Mouse (Mus musculus) embryonic facial prominence, embryonic 13.5 days (tissue): Measurements from ENCODE around the gene 4930522H14Rik. TPM values are rescaled to one million over a fixed set of nuclear protein-coding genes. Genes with fewer than 3 reads are reported as not detected.

Experiments
- ATAC-seq: fragments of 200-750 bp; cut with Nextera tagmentation; 2 replicates; pipeline ENCODE4 v1.8.0; 2017; ENCODE audit warnings: low read depth; ENCODE audit not compliant: insufficient number of reproducible peaks, insufficient read depth, low FRiP score, low TSS enrichment
- H3K27ac ChIP-seq: fragments of 300-500 bp; sonication (generic); 2 replicates; pipeline ENCODE4 v1.5.1; 2015; ENCODE audit warnings: moderate library complexity, mild to moderate bottlenecking, inconsistent platforms
- H3K27me3 ChIP-seq: fragments of 300-500 bp; sonication (generic); 2 replicates; pipeline ENCODE4 v1.6.1; 2015; ENCODE audit warnings: mild to moderate bottlenecking, inconsistent platforms
- H3K36me3 ChIP-seq: fragments of 300-500 bp; sonication (generic); 2 replicates; pipeline ENCODE4 v1.6.1; 2015; ENCODE audit warnings: mild to moderate bottlenecking, inconsistent platforms
- H3K4me1 ChIP-seq: fragments of 300-500 bp; sonication (generic); 2 replicates; pipeline ENCODE4 v1.6.1; 2015; ENCODE audit warnings: inconsistent platforms
- H3K4me2 ChIP-seq: fragments of 300-500 bp; sonication (generic); 2 replicates; pipeline ENCODE4 v1.6.1; 2015; ENCODE audit warnings: moderate library complexity, mild to moderate bottlenecking, inconsistent platforms
- H3K4me3 ChIP-seq: fragments of 300-500 bp; sonication (generic); 2 replicates; pipeline ENCODE4 v1.5.1; 2015; ENCODE audit warnings: mild to moderate bottlenecking, inconsistent platforms
- H3K9ac ChIP-seq: fragments of 300-500 bp; sonication (generic); 2 replicates; pipeline ENCODE4 v1.6.1; 2015; ENCODE audit warnings: mild to moderate bottlenecking, inconsistent platforms
- H3K9me3 ChIP-seq: fragments of 300-500 bp; sonication (generic); 2 replicates; pipeline ENCODE4 v1.6.1; 2016; ENCODE audit warnings: inconsistent platforms
- WGBS: fragments of 180-500 bp; shearing (Covaris S2); methylation state at CpG from one replicate; pipeline ENCODE4 v1.1.7; 2015; ENCODE audit warnings: mixed read lengths; 5-methylcytosine and 5-hydroxymethylcytosine counted together
- polyA plus RNA-seq: library from polyadenylated mRNA; unstranded; fragments of >200 nt; fragmentation: Nextera tagmentation; extraction: Ambion mirVana; gene quantifications from 2 replicates; pipeline ENCODE4 v1.2.1, GENCODE M21; 2015

4930522H14Rik gene
- not detected in 2 replicates for polyA plus RNA-seq

DNA sequence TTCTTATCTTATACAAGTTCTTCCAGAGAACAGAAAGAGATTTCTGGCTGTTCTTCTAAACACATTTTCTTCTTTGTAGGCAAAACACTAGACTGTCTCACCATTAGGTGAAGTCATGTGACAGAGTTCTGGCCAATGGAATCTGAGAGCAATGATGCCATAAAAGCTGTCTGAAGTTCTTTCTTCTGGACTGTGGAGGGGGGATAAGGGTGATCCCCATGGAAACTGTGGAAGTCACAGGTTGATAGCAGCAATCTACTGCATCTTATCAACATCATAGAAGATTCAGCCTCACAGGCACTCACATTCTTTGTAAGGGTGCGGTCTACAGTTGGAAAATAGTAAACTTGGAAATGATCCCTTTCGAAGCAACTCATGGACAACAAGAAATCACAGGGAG is at the start of gene 4930522H14Rik:
Gene 4930522H14Rik (minus strand): TSS at position 187 of the 400 bp plus-strand sequence.
- Histone ChIP-seq H3K27me3 (no peaks in the 10 kb centered on the region), H3K4me3 (no peak within 1 kb of the TSS), H3K4me1 (no peaks in the 10 kb centered on the region), H3K4me2 (no peak within 1 kb of the TSS), H3K36me3 (no peaks in the 10 kb centered on the region), H3K9ac (no peak within 1 kb of the TSS), H3K9me3 (no peaks in the 10 kb centered on the region), H3K27ac (no peak within 1 kb of the TSS)
- ATAC-seq = no peak
- WGBS = 96% methylated on average over 2 of the region's 2 CpGs

DNA sequence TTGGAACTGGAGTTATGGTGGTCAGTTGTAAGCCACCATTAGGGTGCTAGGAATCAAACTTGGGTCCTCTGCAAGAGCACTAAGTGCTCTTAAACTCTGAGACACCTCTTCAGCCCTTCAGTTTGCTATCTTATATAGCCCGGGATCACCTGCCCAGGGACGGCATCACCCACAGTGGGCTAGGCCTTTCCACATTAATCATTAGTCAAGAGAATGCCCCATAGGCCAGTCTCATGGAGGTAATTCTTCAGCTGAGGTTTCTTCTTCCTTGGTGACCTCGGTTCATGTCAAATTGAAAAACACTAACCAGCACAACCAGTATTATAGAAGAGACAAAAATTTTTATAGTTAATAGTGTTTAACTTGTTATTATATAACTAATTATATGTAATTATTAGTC is 47.3 kb upstream of the 4930522H14Rik start:
- Histone ChIP-seq H3K4me2 (no peak overlapping the region), H3K9ac (no peak overlapping the region), H3K27me3 (no peaks in the 10 kb centered on the region), H3K36me3 (no peaks in the 10 kb centered on the region), H3K4me1 (peaks cover 13% of the 10 kb centered on the region), H3K4me3 (no peak overlapping the region), H3K9me3 (no peaks in the 10 kb centered on the region), H3K27ac (no peak overlapping the region)
- ATAC-seq = no peak
- 87% methylated on average over 3 of the region's 3 CpGs for WGBS

DNA sequence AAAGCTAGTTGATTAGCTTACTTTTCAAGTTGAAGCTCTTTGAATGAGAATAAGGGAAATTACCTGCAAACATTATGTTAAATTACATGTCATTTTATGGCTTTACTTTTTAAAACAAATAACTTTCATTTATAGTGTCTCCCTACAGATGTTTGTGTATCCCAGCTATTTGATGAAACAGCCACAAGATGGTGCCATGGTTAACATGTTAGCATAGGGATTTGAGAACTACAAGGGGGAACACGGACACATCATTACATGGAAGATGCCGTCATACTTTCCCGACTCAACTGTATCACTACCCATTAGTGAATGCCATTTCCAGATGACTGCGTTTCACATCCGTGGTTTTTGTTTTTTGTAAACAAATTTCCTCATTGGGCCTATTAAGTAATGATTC is 45.8 kb upstream of the 4930522H14Rik start:
- H3K9me3 ChIP-seq = no peaks in the 10 kb centered on the region

DNA sequence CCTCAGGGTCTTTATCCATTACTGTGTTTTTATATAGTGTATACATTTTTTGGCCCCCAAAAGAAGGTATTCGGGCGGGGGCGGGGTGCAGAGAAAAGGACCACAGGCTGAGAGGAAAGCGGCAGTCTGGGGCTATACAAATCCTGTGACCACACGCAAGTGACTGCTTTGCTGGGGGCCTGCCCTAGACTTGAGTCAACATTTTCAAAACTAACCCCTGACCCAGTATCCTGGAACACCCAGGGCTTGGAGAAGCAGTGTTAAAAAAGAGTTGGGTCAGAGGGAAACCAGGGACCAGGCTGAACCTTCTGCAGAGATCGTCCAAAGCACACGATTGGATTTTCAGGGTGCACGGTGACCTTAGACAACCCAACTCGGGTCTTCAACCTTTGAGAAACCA is 43.7 kb upstream of the 4930522H14Rik start:
- WGBS = 75% methylated on average over 9 of the region's 9 CpGs
- H3K27me3 ChIP-seq = no peaks in the 10 kb centered on the region
- no peaks in the 10 kb centered on the region for H3K36me3 ChIP-seq
- no peak overlapping the region for H3K27ac ChIP-seq
- no peak overlapping the region for H3K4me2 ChIP-seq
- no peak overlapping the region for H3K4me3 ChIP-seq
- peaks cover 5% of the 10 kb centered on the region; the same call in 1 of the 2 replicates for H3K4me1 ChIP-seq
- H3K9ac ChIP-seq = no peak overlapping the region
- H3K9me3 ChIP-seq = no peaks in the 10 kb centered on the region
- no peak for ATAC-seq

More for the DNA sequence above, 45.8 kb upstream of the 4930522H14Rik start:
- Histone ChIP-seq H3K27ac (no peak overlapping the region), H3K4me3 (no peak overlapping the region), H3K4me1 (peaks cover 5% of the 10 kb centered on the region; the same call in 1 of the 2 replicates), H3K4me2 (no peak overlapping the region), H3K9ac (no peak overlapping the region), H3K27me3 (no peaks in the 10 kb centered on the region), H3K36me3 (no peaks in the 10 kb centered on the region)
- ATAC-seq = no peak
- 66% methylated on average over 5 of the region's 5 CpGs for WGBS

DNA sequence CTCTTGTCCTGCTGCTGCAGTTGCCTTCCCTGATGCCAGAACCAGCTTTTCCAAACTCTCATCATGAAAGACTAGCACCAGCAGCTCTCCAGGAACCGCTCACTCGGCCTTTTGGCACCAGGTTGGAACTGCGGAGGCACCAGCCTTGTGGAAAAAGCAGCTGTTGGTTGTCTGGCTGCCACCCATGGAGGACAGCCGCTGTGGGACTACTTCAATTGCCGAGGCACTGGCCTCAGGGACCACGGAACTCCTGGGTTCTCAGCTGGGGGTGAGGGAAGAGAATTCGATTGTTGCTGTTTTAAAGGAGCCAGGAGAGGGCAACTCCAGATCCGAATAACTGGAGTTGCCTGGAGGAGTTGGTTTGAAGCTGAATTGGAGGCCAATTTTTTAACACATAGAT is 43.2 kb upstream of the 4930522H14Rik start:
- ATAC-seq = no peak
- H3K4me3 ChIP-seq = no peak overlapping the region

DNA sequence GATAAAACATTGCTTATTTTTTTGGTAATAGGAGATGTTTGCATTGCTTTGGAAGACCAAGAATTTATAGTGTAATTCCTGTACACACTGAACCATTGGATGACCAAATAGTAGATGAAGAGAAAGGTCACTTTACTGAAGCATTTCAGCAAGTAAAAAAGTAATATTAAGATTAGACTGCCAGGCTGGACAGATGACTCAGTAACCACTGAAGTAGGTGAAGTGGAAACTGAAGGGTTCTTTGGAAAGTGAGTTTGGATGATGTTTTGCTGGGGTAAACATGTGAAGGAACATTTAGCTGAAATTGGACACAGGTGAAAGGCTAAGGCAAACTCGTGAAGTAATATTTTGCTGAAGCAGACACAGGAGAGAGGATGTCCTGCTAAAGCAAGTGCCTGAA is 41.5 kb upstream of the 4930522H14Rik start:
- 75% methylated on average over 1 of the region's 1 CpGs for WGBS
- H3K27me3 ChIP-seq = no peaks in the 10 kb centered on the region
- no peak overlapping the region for H3K9ac ChIP-seq
- no peak overlapping the region for H3K4me3 ChIP-seq
- no peak for ATAC-seq
- H3K4me2 ChIP-seq = no peak overlapping the region
- H3K27ac ChIP-seq = no peak overlapping the region
- no peaks in the 10 kb centered on the region for H3K36me3 ChIP-seq
- peaks cover 16% of the 10 kb centered on the region for H3K4me1 ChIP-seq
- H3K9me3 ChIP-seq = no peaks in the 10 kb centered on the region

More for the DNA sequence above, 43.2 kb upstream of the 4930522H14Rik start:
- H3K27ac ChIP-seq = no peak overlapping the region
- H3K36me3 ChIP-seq = no peaks in the 10 kb centered on the region
- WGBS = 32% methylated on average over 8 of the region's 8 CpGs
- no peaks in the 10 kb centered on the region for H3K27me3 ChIP-seq
- H3K9me3 ChIP-seq = no peaks in the 10 kb centered on the region
- 0 out of 2 replicates have a peak overlapping the region, but pooled peaks have one; percentile 21 for H3K9ac ChIP-seq
- H3K4me1 ChIP-seq = peaks cover 7% of the 10 kb centered on the region
- no peak overlapping the region for H3K4me2 ChIP-seq

DNA sequence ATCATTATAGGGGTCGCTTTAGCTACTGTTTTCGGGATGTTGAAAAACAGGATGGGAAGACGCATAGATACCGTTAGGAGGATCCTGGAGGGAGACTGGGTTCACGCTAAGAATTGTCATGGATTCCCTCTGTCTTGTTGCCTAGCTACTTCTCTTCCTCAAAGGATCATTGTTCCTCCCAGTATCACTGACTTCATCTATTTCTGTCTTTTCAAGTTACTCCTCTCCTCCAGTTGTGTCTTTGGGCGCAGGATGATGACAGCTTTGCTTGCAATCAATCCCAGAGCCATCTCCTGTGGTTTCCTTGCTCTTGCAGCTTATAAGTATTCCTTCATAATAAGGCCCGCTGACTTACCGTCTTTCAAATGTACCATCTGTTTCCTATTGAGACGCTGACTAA is 38.3 kb upstream of the 4930522H14Rik start:
- peak overlapping the region; percentile 44 for H3K4me2 ChIP-seq
- no peak for ATAC-seq

DNA sequence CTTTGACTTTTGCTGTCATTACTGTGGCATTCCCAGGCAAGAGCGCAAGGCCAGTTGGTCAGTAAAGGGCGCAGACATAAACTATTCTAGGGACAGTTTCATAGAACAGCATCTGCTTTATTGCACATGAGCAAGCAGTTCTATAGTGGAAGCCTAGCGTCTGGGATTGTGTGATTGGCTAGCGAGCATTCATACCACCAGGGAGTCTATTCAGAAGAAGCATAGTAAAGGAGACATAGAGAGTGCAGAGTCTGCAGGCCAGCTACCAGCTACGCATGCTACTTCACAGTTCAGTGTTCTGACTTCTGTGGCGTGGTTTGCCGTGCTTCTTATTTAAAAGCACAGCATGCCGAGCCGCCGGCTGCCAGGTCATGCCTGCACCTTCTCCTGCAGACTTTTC is 37.9 kb upstream of the 4930522H14Rik start:
- WGBS = 58% methylated on average over 10 of the region's 10 CpGs
- H3K9ac ChIP-seq = no peak overlapping the region
- no peak for ATAC-seq
- H3K4me1 ChIP-seq = peaks cover 19% of the 10 kb centered on the region
- H3K9me3 ChIP-seq = no peaks in the 10 kb centered on the region
- H3K36me3 ChIP-seq = no peaks in the 10 kb centered on the region
- 0 out of 2 replicates have a peak overlapping the region, but pooled peaks have one; percentile 6 for H3K4me3 ChIP-seq
- peak overlapping the region; percentile 44 for H3K4me2 ChIP-seq
- H3K27ac ChIP-seq = 0 out of 2 replicates have a peak overlapping the region, but pooled peaks have one; percentile 44
- no peaks in the 10 kb centered on the region for H3K27me3 ChIP-seq

More for the DNA sequence above, 38.3 kb upstream of the 4930522H14Rik start:
- H3K36me3 ChIP-seq = no peaks in the 10 kb centered on the region
- H3K27me3 ChIP-seq = no peaks in the 10 kb centered on the region
- 0 out of 2 replicates have a peak overlapping the region, but pooled peaks have one; percentile 6 for H3K4me3 ChIP-seq
- WGBS = 41% methylated on average over 9 of the region's 9 CpGs
- peaks cover 22% of the 10 kb centered on the region for H3K4me1 ChIP-seq
- H3K27ac ChIP-seq = peak overlapping the region; percentile 44; the same call in 1 of the 2 replicates
- no peaks in the 10 kb centered on the region for H3K9me3 ChIP-seq
- H3K9ac ChIP-seq = no peak overlapping the region

DNA sequence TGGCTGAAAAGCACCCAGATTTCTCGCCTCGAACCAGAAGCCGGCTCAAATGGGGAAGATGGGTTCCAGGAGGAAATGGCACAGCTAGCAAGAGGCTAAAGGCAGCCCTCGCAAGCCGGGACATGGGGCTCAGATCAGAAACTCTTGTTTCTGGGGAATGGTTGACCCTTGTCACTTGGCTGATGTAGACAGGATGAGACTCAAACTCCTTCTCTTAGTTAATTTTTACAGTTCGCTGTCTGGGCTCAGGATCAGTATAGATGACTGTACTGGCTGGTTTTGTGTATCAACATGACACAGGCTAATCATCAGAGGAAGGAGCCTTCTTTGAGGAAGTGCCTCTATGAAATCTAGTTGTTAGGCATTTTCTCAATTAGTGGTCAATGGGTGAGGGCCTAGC is 33.6 kb upstream of the 4930522H14Rik start:
- ATAC-seq = no peak
- WGBS = 93% methylated on average over 6 of the region's 6 CpGs
- Histone ChIP-seq H3K27me3 (no peaks in the 10 kb centered on the region), H3K36me3 (no peaks in the 10 kb centered on the region), H3K4me1 (peaks cover 19% of the 10 kb centered on the region), H3K4me2 (no peak overlapping the region), H3K27ac (no peak overlapping the region), H3K9ac (no peak overlapping the region), H3K4me3 (no peak overlapping the region), H3K9me3 (no peaks in the 10 kb centered on the region)

DNA sequence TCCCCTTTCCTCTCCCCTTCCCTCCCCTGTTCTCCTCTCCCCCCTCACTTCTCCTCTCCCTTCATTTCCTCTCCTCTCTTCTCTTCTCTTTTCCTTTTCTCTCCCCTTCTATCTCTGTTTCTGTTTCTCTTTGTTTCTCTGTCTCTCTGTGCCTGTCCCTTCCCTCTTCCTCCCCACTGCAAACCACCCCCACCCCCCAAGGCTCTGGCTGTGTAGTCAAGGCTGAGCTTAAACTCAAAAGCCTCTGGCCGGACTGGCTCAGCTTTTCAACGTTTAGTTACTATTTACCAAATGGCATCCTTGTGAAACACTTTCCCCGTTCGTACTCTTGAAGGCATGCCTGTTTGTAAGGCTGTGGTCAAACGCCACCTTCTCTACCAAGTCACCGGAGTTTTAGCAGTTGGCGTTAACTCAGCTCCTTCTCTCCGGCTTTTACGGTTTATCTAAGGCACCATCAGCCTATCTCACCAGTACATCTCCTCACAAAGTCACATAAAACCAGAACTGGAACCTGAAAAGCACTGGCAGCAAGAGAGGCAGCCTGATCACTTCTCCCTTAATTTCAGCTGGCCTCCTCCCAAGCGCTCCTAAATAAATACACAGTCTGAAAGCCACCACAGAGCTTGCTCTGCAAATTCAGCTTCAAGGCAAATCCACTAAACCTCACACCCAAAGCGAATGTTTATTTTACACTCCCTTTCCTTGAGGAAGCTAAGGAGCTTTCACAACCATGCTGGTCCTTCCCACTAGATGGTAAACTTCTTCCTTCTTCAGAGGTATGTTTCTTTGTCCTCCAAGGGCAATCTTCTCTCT is 19.4 kb upstream of the 4930522H14Rik start:
- no peak for ATAC-seq

DNA sequence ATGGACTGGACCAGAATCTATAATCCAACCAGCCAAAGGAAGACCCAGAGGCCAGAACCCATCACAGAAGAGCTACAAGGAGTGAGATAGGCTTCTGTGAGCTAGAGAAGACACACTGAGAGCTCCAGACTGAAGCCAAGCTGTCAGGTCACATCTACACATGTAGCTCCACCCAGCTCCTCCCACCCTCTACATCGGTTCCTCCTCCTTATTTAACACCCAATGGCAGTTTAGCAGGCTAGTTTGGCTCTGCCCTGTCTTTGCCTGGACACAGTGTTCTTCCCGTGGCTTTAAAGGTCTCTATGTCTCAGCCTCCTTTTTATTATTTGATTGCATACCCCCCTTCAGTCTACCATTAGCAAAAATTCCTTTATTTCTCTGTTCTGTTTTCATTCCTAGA is 16.2 kb upstream of the 4930522H14Rik start:
- H3K4me2 ChIP-seq = no peak overlapping the region
- H3K9me3 ChIP-seq = no peaks in the 10 kb centered on the region
- WGBS = 20% methylated on average over 2 of the region's 2 CpGs
- H3K4me1 ChIP-seq = peaks cover 7% of the 10 kb centered on the region
- H3K4me3 ChIP-seq = no peak overlapping the region
- no peak overlapping the region for H3K27ac ChIP-seq
- H3K36me3 ChIP-seq = no peaks in the 10 kb centered on the region
- no peak for ATAC-seq
- no peak overlapping the region for H3K9ac ChIP-seq
- no peaks in the 10 kb centered on the region for H3K27me3 ChIP-seq

More for the DNA sequence above, 19.4 kb upstream of the 4930522H14Rik start:
- Histone ChIP-seq H3K4me1 (peaks cover 7% of the 10 kb centered on the region), H3K9me3 (0 out of 2 replicates have a peak, but pooled peaks cover 5% of the 10 kb centered on the region), H3K4me2 (peak overlapping the region; percentile 50), H3K27ac (peak overlapping the region; percentile 79), H3K27me3 (no peaks in the 10 kb centered on the region), H3K4me3 (peak overlapping the region; percentile 21; the same call in 1 of the 2 replicates), H3K36me3 (no peaks in the 10 kb centered on the region), H3K9ac (0 out of 2 replicates have a peak overlapping the region, but pooled peaks have one; percentile 22)
- WGBS = 29% methylated on average over 11 of the region's 11 CpGs

DNA sequence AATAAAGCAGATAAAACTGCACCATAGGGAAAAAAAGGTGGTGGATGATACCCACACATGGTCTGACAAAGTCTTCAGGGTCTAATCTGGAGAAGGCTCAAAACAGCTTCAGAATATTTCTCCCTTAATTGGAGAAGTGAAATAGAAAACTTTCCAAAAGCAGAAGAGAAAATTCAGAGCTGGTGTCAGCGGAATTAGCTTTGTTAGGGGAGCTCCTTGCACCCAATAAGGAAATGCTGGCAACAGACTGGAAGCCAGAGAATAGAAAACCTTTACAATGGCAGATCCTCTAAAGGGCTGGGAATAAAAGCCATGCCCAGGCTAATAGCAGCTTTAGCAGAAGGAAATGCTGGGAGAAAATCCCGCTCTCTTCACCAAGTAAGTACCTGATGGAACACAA is 15.4 kb upstream of the 4930522H14Rik start:
- WGBS = 82% methylated on average over 2 of the region's 2 CpGs
- no peak overlapping the region for H3K27ac ChIP-seq
- H3K4me3 ChIP-seq = no peak overlapping the region
- no peak overlapping the region for H3K4me2 ChIP-seq
- ATAC-seq = no peak
- H3K9me3 ChIP-seq = no peaks in the 10 kb centered on the region
- H3K9ac ChIP-seq = no peak overlapping the region
- no peaks in the 10 kb centered on the region for H3K36me3 ChIP-seq
- peaks cover 7% of the 10 kb centered on the region for H3K4me1 ChIP-seq
- no peaks in the 10 kb centered on the region for H3K27me3 ChIP-seq
